Mouse (Mus musculus) kidney, embryonic 15.5 days (tissue): Measurements from ENCODE around the gene Emid1. TPM values are rescaled to one million over a fixed set of nuclear protein-coding genes. Genes with fewer than 3 reads are reported as not detected.

Source experiments
- ATAC-seq: fragments of 200-750 bp; cut with Nextera tagmentation; replicated peaks from 2 replicates; pipeline ENCODE4 v1.8.0; 2017; ENCODE audit warnings: moderate TSS enrichment; ENCODE audit not compliant: low FRiP score
- H3K27ac ChIP-seq: fragments of 300-500 bp; sonication (generic); 2 replicates; pipeline ENCODE4 v1.5.1; 2015; ENCODE audit warnings: mild to moderate bottlenecking, inconsistent platforms
- H3K27me3 ChIP-seq: fragments of 300-500 bp; sonication (generic); 2 replicates; pipeline ENCODE4 v1.6.1; 2015; ENCODE audit warnings: inconsistent platforms
- H3K36me3 ChIP-seq: fragments of 300-500 bp; sonication (generic); 2 replicates; pipeline ENCODE4 v1.6.1; 2015; ENCODE audit warnings: inconsistent platforms
- H3K4me1 ChIP-seq: fragments of 300-500 bp; sonication (generic); 2 replicates; pipeline ENCODE4 v1.6.1; 2015; ENCODE audit warnings: inconsistent platforms
- H3K4me2 ChIP-seq: fragments of 300-500 bp; sonication (generic); 2 replicates; pipeline ENCODE4 v1.6.1; 2015; ENCODE audit warnings: moderate library complexity, mild to moderate bottlenecking, inconsistent platforms
- H3K4me3 ChIP-seq: fragments of 300-500 bp; sonication (generic); replicated peaks from 2 replicates; pipeline ENCODE4 v1.5.1; 2015; ENCODE audit warnings: mild to moderate bottlenecking, inconsistent platforms
- H3K9ac ChIP-seq: fragments of 300-500 bp; sonication (generic); 2 replicates; pipeline ENCODE4 v1.6.1; 2015; ENCODE audit warnings: mild to moderate bottlenecking, inconsistent platforms
- H3K9me3 ChIP-seq: fragments of 300-500 bp; sonication (generic); replicated peaks from 2 replicates; pipeline ENCODE4 v1.6.1; 2016; ENCODE audit warnings: inconsistent platforms
- WGBS: fragments of 180-500 bp; shearing (Covaris S2); methylation state at CpG from one replicate; pipeline ENCODE4 v1.1.7; 2015; ENCODE audit warnings: mixed read lengths; 5-methylcytosine and 5-hydroxymethylcytosine counted together
- polyA plus RNA-seq: library from polyadenylated mRNA; unstranded; fragments of >200 nt; fragmentation: Nextera tagmentation; extraction: Ambion mirVana; gene quantifications from 2 replicates; pipeline ENCODE4 v1.2.1, GENCODE M21; 2015

The Emid1 gene
- polyA plus RNA-seq, 1 experiment from 2014 or later, result 191 TPM

DNA sequence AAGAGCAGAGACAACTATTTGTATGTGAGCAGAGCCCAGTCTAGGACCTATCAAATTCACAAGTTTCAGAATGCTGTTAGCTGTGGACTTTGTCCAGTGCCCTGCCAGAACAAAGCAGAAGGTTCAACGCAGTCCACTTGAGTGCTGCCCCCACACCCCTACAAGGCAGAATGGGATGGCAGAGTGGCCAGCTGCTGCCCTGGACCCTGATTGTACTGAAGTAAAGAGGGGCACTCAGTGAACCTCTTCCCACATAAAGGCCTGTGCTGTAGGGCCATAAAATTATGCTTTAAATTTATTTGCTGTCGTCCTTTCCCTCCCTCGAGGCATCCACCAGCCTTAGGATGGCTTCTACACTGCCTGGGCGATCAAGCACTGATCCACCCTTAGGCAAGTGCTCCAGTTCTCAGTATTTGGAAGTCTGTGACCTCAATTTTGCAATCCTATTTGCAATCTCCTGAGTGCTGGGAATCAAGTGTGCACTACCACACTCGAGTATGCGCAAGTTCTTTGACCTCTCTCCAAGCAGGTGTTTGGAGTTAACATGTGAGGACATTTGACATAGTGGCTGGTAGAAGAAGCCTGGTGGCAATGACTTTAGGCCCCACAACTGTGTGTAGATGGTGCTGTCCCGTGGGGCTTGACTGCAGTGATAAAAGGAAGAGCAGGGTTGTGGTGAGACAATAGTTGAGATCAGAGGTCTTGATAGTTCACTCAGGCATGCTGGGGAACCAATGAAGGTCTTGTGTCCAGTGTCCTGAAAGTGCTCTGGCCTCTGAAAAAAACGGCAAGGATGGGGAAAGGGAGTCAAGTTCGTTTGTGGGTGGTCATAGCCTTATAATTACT lies 83.7 kb downstream of the Emid1 start:
- Histone ChIP-seq H3K36me3 (peaks cover 59% of the 10 kb centered on the region), H3K9ac (no peak overlapping the region), H3K27me3 (peaks cover 7% of the 10 kb centered on the region), H3K4me2 (no peak overlapping the region), H3K4me1 (peaks cover 21% of the 10 kb centered on the region), H3K27ac (no peak overlapping the region), H3K9me3 (no peaks in the 10 kb centered on the region), H3K4me3 (no peak overlapping the region)
- WGBS, result 76% methylated on average over 9 of the region's 9 CpGs
- no peak for ATAC-seq

DNA sequence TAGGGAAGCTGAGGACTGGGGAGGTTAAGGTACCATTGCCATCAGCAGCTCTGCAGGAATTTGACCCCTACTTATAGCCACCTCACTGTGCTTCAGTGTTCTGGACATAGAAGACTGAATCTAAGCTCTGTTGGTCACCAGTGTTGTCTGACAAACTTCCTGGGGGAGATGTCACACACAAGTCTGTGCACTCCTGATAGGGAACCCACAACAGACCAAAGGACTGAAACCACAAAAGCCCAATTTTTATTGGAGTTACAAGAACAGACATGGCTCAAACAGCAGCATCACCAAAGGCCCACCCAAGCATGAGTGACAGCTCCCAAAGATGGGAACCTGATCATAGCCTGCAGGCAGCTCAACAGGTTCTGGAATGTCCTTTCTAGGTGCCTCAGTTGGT lies 85.0 kb downstream of the Emid1 start:
- Histone ChIP-seq H3K27me3 (peaks cover 20% of the 10 kb centered on the region), H3K27ac (no peak overlapping the region), H3K4me3 (no peak overlapping the region), H3K9me3 (no peaks in the 10 kb centered on the region), H3K4me2 (no peak overlapping the region), H3K9ac (no peak overlapping the region), H3K4me1 (peaks cover 34% of the 10 kb centered on the region), H3K36me3 (peaks cover 47% of the 10 kb centered on the region)
- no peak for ATAC-seq

DNA sequence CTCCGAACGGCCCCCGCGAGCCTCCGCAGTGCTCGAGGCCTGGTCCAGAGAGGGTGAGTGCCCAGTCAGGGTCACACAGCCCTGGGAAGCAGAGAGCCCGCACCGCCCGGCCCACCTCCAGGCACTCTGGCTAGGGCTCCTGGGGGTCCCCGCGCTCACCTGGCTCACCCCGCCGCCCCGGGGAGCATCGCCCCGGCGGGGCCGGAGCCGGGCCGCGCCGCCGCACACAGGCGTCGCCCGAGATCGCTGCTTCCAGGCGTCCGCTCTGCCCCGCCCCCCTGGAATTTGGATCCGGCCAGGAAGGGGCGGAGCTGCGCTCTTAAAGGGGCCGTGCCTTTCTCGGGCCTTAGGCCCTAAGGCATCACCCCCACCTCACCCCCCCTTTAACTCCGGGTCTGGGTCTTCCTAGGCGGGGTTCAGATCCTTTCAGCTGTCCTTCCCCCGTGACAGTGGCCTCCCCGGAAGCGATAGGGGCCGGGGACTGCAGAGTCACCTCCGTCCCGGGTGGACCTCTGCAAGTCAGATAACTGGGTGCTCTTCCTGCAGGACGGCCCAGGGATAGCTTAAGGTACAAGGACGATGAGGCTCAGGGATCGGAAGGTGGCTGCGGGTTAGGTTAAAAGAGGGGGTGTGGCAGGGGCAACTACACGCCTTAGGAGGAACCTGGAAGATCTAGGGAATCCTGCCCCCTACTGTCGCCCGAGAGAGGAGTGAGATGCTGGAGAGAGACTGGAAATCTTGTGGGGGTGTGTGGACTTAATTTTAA lies 86.8 kb downstream of the Emid1 start, which contains the start of gene Gas2l1:
Gene Gas2l1, minus strand, starts transcription at position 272 of the 766 bp plus-strand sequence.
- Histone ChIP-seq H3K9me3 (no peaks in the 10 kb centered on the region), H3K4me2 (peak within 1 kb of the TSS; percentile 87), H3K36me3 (peaks cover 31% of the 10 kb centered on the region), H3K4me3 (peak within 1 kb of the TSS; percentile 87), H3K27me3 (peaks cover 38% of the 10 kb centered on the region), H3K4me1 (peaks cover 49% of the 10 kb centered on the region), H3K9ac (peak within 1 kb of the TSS; percentile 75), H3K27ac (peak within 1 kb of the TSS; percentile 83)
- WGBS, result under 1% methylated on average over 48 of the region's 50 CpGs
- peak; percentile 81 for ATAC-seq

GRCm38 (mm10) chr11:5064282-5065055 lies 87.6 kb downstream of the Emid1 start:
- Histone ChIP-seq H3K27ac (0 out of 2 replicates have a peak overlapping the region, but pooled peaks have one; percentile 83), H3K9ac (peak overlapping the region; percentile 75), H3K4me3 (peak overlapping the region; percentile 87), H3K36me3 (peaks cover 25% of the 10 kb centered on the region), H3K27me3 (peaks cover 46% of the 10 kb centered on the region), H3K9me3 (no peaks in the 10 kb centered on the region), H3K4me2 (peak overlapping the region; percentile 87), H3K4me1 (peaks cover 55% of the 10 kb centered on the region)
- WGBS, result 16% methylated on average over 38 of the region's 38 CpGs
- ATAC-seq, result no peak

GRCm38 (mm10) chr11:5063561-5064281 lies 88.3 kb downstream of the Emid1 start:
- Histone ChIP-seq H3K27me3 (peaks cover 53% of the 10 kb centered on the region), H3K4me3 (peak overlapping the region; percentile 87), H3K4me1 (peaks cover 62% of the 10 kb centered on the region), H3K4me2 (peak overlapping the region; percentile 87), H3K27ac (no peak overlapping the region), H3K36me3 (peaks cover 17% of the 10 kb centered on the region), H3K9ac (peak overlapping the region; percentile 75; the same call in 1 of the 2 replicates), H3K9me3 (no peaks in the 10 kb centered on the region)
- WGBS, result 59% methylated on average over 31 of the region's 31 CpGs
- no peak for ATAC-seq

GRCm38 (mm10) chr11:5062860-5063505 lies 89.1 kb downstream of the Emid1 start:
- peaks cover 10% of the 10 kb centered on the region for H3K36me3 ChIP-seq
- H3K9me3 ChIP-seq, result no peaks in the 10 kb centered on the region
- no peak overlapping the region for H3K27ac ChIP-seq
- ATAC-seq, result no peak
- no peak overlapping the region for H3K9ac ChIP-seq
- peaks cover 59% of the 10 kb centered on the region for H3K27me3 ChIP-seq
- 70% methylated on average over 13 of the region's 13 CpGs for WGBS
- peak overlapping the region; percentile 87; the same call in 1 of the 2 replicates for H3K4me3 ChIP-seq
- peaks cover 68% of the 10 kb centered on the region for H3K4me1 ChIP-seq
- H3K4me2 ChIP-seq, result peak overlapping the region; percentile 87

DNA sequence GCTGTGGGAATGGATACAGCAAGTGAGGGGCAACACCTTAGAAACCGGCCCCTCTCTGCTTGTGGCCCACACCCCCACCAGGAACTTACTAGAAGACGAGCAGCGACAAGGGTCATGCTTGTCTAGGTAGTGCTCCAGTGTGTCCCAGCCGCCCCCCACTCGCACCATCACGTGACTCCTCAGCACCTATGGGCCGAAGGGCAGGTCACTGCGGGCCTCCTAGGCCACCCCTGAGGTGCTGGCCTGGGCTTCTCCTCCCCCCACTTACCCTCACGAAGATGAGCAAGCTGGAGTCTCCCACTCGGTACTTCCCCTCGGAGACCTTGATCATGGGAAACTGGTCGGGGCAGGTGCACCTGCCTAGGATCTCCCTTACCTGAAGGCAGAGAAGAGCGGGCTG lies 89.7 kb downstream of the Emid1 start:
- H3K4me1 ChIP-seq, result peaks cover 74% of the 10 kb centered on the region
- no peak overlapping the region for H3K27ac ChIP-seq
- no peaks in the 10 kb centered on the region for H3K9me3 ChIP-seq
- H3K4me3 ChIP-seq, result peak overlapping the region; percentile 41
- 0 out of 2 replicates have a peak, but pooled peaks cover 3% of the 10 kb centered on the region for H3K36me3 ChIP-seq
- WGBS, result 21% methylated on average over 13 of the region's 13 CpGs
- peaks cover 66% of the 10 kb centered on the region for H3K27me3 ChIP-seq
- peak overlapping the region; percentile 78 for H3K4me2 ChIP-seq
- no peak for ATAC-seq
- peak overlapping the region; percentile 44; the same call in 1 of the 2 replicates for H3K9ac ChIP-seq

DNA sequence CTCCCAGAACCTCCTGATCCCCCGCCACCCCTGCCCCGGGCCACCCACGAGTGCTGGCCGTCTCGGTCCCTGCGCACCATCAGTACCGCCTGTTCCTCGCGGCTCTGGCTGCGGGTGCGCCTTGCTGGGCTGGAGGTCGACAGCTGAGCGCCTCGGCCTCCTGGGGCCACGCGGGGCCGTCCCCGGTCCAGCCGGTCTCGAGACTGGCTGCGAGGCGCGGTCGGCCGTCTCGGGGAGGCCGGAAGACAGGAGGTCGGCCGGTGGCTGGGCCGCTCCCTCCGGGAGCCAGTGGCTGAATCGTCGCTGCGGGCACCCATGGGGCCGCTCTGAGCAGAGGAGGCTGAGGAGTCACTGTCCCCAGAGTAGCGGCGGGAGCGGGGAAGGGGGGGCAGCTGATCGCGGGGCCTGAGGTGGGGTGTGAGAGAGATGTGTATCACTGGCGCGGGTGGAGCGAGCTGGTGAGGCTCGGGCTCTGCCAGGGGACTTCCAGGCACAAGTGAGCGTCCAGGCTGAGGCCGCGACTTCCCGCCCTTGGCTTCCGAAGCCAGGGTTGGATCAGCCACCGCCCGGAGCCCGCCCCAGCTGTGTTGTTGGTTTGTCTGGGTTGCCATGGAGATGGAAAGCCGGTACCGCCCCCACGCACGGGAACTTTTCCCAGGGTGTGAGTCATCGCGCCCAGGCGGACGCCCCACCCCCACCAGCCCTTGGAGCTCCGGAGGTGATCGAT lies 90.5 kb downstream of the Emid1 start:
- no peak overlapping the region for H3K27ac ChIP-seq
- peak overlapping the region; percentile 78 for H3K4me2 ChIP-seq
- peak; percentile 33 for ATAC-seq
- H3K4me3 ChIP-seq, result peak overlapping the region; percentile 41
- H3K9me3 ChIP-seq, result no peaks in the 10 kb centered on the region
- WGBS, result under 1% methylated on average over 62 of the region's 62 CpGs
- H3K4me1 ChIP-seq, result peaks cover 81% of the 10 kb centered on the region
- H3K27me3 ChIP-seq, result peaks cover 73% of the 10 kb centered on the region
- H3K9ac ChIP-seq, result peak overlapping the region; percentile 44
- 0 out of 2 replicates have a peak, but pooled peaks cover 3% of the 10 kb centered on the region for H3K36me3 ChIP-seq

GRCm38 (mm10) chr11:5060756-5061412 lies 91.2 kb downstream of the Emid1 start:
- Histone ChIP-seq H3K9me3 (no peaks in the 10 kb centered on the region), H3K4me1 (peaks cover 88% of the 10 kb centered on the region), H3K27me3 (peaks cover 80% of the 10 kb centered on the region), H3K4me2 (peak overlapping the region; percentile 78), H3K27ac (no peak overlapping the region), H3K4me3 (peak overlapping the region; percentile 41), H3K36me3 (0 out of 2 replicates have a peak, but pooled peaks cover 3% of the 10 kb centered on the region), H3K9ac (peak overlapping the region; percentile 41)
- no peak for ATAC-seq
- 58% methylated on average over 28 of the region's 28 CpGs for WGBS

GRCm38 (mm10) chr11:5059704-5060156 lies 92.3 kb downstream of the Emid1 start:
- 0 out of 2 replicates have a peak overlapping the region, but pooled peaks have one; percentile 98 for H3K4me2 ChIP-seq
- 0 out of 2 replicates have a peak, but pooled peaks cover 3% of the 10 kb centered on the region for H3K36me3 ChIP-seq
- H3K4me1 ChIP-seq, result peaks cover 86% of the 10 kb centered on the region
- H3K9me3 ChIP-seq, result no peaks in the 10 kb centered on the region
- no peak overlapping the region for H3K27ac ChIP-seq
- no peak for ATAC-seq
- no peak overlapping the region for H3K4me3 ChIP-seq
- 8% methylated on average over 27 of the region's 27 CpGs for WGBS
- peaks cover 87% of the 10 kb centered on the region for H3K27me3 ChIP-seq
- H3K9ac ChIP-seq, result no peak overlapping the region
